Comparison of ENCODE assay signal across 9 mouse cellular contexts in the genomic region with DNA sequence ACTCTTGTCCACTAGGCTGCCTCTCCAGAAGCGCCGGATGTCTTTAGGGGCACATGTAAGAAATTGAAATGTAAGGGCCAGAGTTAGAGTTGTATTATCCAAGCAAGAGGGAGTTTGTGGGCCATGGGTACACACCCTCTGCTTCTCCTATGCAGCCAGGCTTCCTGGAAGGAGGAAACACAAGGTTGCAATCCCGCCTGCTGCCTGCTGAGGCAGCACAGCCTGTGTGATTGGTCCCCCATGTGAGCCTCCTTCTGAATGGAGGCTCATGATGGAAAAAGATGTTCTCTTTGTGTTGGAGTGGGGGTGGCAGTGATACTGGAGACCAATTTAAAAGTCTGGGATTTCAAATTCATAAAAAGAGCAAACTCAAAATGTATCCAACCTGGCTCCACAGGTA. TPM values are rescaled to one million over a fixed set of nuclear protein-coding genes. Genes with fewer than 3 reads are reported as not detected.
DNase-seq lines count a peak whose midpoint lies in the region; ATAC-seq lines count a peak whose summit lies in the region.
"Had no signal": no experiment of that assay in that cellular context is flagged by ENCODE, and none has a peak within 500 bp of the region (broad histone marks: within the 10 kb centered on the region; RNA-seq: fewer than 3 reads in every experiment).

No protein-coding gene starts in this region.

- 67% methylated on average over 3 of the region's 3 CpGs for WGBS in midbrain, embryonic 11.5 days
- 70% methylated on average over 3 of the region's 3 CpGs for WGBS in midbrain, embryonic 16.5 days

- no peak overlapping the region for H3K4me3 ChIP-seq in midbrain, embryonic 11.5 days (ENCODE audit: low read depth, low read length)
- H3K4me3 ChIP-seq in midbrain, embryonic 16.5 days (ENCODE audit: low read depth, low read length) = no peak overlapping the region
- H3K4me3 ChIP-seq: midbrain, embryonic 12.5 days had no signal

- no peak overlapping the region for H3K27ac ChIP-seq in midbrain, embryonic 11.5 days (ENCODE audit: low read depth, low read length)
- H3K27ac ChIP-seq in midbrain, embryonic 16.5 days (ENCODE audit: low read length) = no peak overlapping the region
- H3K27ac ChIP-seq: midbrain, embryonic 12.5 days had no signal

- ATAC-seq in midbrain, embryonic 11.5 days (ENCODE audit: low FRiP score) = 0 out of 2 replicates have a peak, but pooled peaks have one; percentile 50
- ATAC-seq in midbrain, embryonic 16.5 days = no peak
- ATAC-seq in hematopoietic stem cell, adult 5-6 weeks (replicated peaks in 1 of 2; ENCODE audit: insufficient read depth in 1 of 2, low FRiP score in 2 of 2, low TSS enrichment in 1 of 2, low read depth in 1 of 2, poor library complexity in 2 of 2, severe bottlenecking in 2 of 2) = peak; percentile 68 to 71

- no peak overlapping the region for H3K9ac ChIP-seq in midbrain, embryonic 11.5 days (ENCODE audit: low read length)
- H3K9ac ChIP-seq in midbrain, embryonic 16.5 days (ENCODE audit: low read depth, low read length) = no peak overlapping the region
- H3K9ac ChIP-seq: midbrain, embryonic 12.5 days had no signal

- H3K36me3 ChIP-seq in midbrain, embryonic 11.5 days (ENCODE audit: control insufficient read depth, insufficient read depth, low read length) = no peaks in the 10 kb centered on the region
- H3K36me3 ChIP-seq in midbrain, embryonic 16.5 days (ENCODE audit: control insufficient read depth, insufficient read depth, low read length) = no peaks in the 10 kb centered on the region
- H3K36me3 ChIP-seq: midbrain, embryonic 12.5 days had no signal

- H3K4me2 ChIP-seq in midbrain, embryonic 11.5 days = no peak overlapping the region
- H3K4me2 ChIP-seq in midbrain, embryonic 16.5 days (ENCODE audit: low read length) = no peak overlapping the region
- H3K4me2 ChIP-seq: midbrain, embryonic 12.5 days had no signal

- H3K27me3 ChIP-seq in midbrain, embryonic 11.5 days (ENCODE audit: control insufficient read depth, insufficient read depth, low read length) = no peaks in the 10 kb centered on the region
- no peaks in the 10 kb centered on the region for H3K27me3 ChIP-seq in midbrain, embryonic 16.5 days (ENCODE audit: control insufficient read depth, insufficient read depth, low read depth, low read length)

- peak; percentile 26 to 48 for DNase-seq in cerebellum, postnatal 14 days
- no peak for DNase-seq in cerebellum, adult 18-20 months
- DNase-seq in midbrain, embryonic 11.5 days (ENCODE audit: low spot score, missing footprints) = peak; percentile 86
- peak; percentile 55 for DNase-seq in retina, postnatal 1 day
- no peak for DNase-seq in B cell, adult 2 months
- DNase-seq in layer of hippocampus, adult 9-10 months (ENCODE audit: low spot score) = no peak

- no peaks in the 10 kb centered on the region for H3K4me1 ChIP-seq in midbrain, embryonic 11.5 days (ENCODE audit: control insufficient read depth, insufficient read depth, low read length)
- H3K4me1 ChIP-seq in midbrain, embryonic 16.5 days (ENCODE audit: control insufficient read depth, insufficient read depth, low read length) = no peaks in the 10 kb centered on the region

- H3K9me3 ChIP-seq in midbrain, embryonic 11.5 days (ENCODE audit: control insufficient read depth, low read length) = no peaks in the 10 kb centered on the region
- H3K9me3 ChIP-seq in midbrain, embryonic 16.5 days (replicated peaks; ENCODE audit: control insufficient read depth, low read length, poor library complexity, severe bottlenecking) = no peaks in the 10 kb centered on the region
- H3K9me3 ChIP-seq: midbrain, embryonic 12.5 days had no signal

RNA-seq across cellular contexts. Expression of gene Ccn1, which starts 22.0 kb away (rescaled TPM):
- polyA plus RNA-seq in midbrain, embryonic 11.5 days (2014; fragmentation: Nextera tagmentation; extraction: Ambion mirVana) = 14.1 and 15.7 TPM in 2 replicates
- polyA plus RNA-seq in midbrain, embryonic 16.5 days (2015; fragmentation: Nextera tagmentation; extraction: Ambion mirVana) = 7.2 and 7.9 TPM in 2 replicates
- total RNA-seq in hematopoietic stem cell, adult 5-6 weeks (2017) = 0.13 TPM in 1 of 2 replicates, not detected in the other

RNA-seq across cellular contexts. Expression of gene Znhit6, which starts 51.8 kb away (rescaled TPM):
- 37.5 and 40.4 TPM in 2 replicates for polyA plus RNA-seq in midbrain, embryonic 11.5 days (2014; fragmentation: Nextera tagmentation; extraction: Ambion mirVana)
- 35.8 and 40.3 TPM in 2 replicates for polyA plus RNA-seq in midbrain, embryonic 16.5 days (2015; fragmentation: Nextera tagmentation; extraction: Ambion mirVana)
- total RNA-seq in hematopoietic stem cell, adult 5-6 weeks (2017) = 22.1 and 48.8 TPM in 2 replicates

Comparison
In these comparisons a context has a peak if more than half of its experiments do, and no peak if none do; other contexts are left out.
1. DNase-seq: peak in cerebellum, postnatal 14 days (2 of 2), midbrain, embryonic 11.5 days (single experiment) and retina, postnatal 1 day (single experiment); none in cerebellum, adult 18-20 months (0 of 2), B cell, adult 2 months (0 of 2) and layer of hippocampus, adult 9-10 months (single experiment).